Mouse (Mus musculus) embryonic fibroblast, embryonic 13.5 days (primary cell): ENCODE data around the gene Ms4a4d. TPM values are rescaled to one million over a fixed set of nuclear protein-coding genes. Genes with fewer than 3 reads are reported as not detected.
"Not testable (repeated sequence)": the region's sequence is repeated elsewhere in the genome, so short reads cannot be mapped to it uniquely, and the experiment has no call there.

Source experiments
- H3K27ac ChIP-seq: 2 replicates; pipeline ENCODE4 v1.5.1; 2012; ENCODE audit warnings: low read length, control low read depth, inconsistent platforms; ENCODE audit not compliant: insufficient read depth
- H3K4me1 ChIP-seq: 2 replicates; pipeline ENCODE4 v1.6.1; 2011; ENCODE audit warnings: low read length; ENCODE audit not compliant: control insufficient read depth, insufficient read depth
- H3K4me3 ChIP-seq: 2 replicates; pipeline ENCODE4 v1.5.1; 2011; ENCODE audit warnings: mild to moderate bottlenecking, control low read depth, low read length; ENCODE audit not compliant: insufficient read depth
- CTCF ChIP-seq: IDR thresholded peaks from 2 replicates; pipeline ENCODE4 v1.5.1; 2011; ENCODE audit warnings: mild to moderate bottlenecking, control low read depth, low read length, moderate library complexity, borderline replicate concordance; ENCODE audit not compliant: insufficient read depth
- POLR2A ChIP-seq: IDR thresholded peaks from 2 replicates; pipeline ENCODE4 v1.6.1; 2011; ENCODE audit warnings: low read depth, mild to moderate bottlenecking, control low read depth, low read length, moderate library complexity
- polyA plus RNA-seq: library from polyadenylated mRNA; stranded (reverse); fragments of >200 nt; gene quantifications from 2 replicates; pipeline ENCODE4 v1.2.4, GENCODE M21; 2011; ENCODE audit warnings: low read depth; ENCODE audit not compliant: missing spikeins, insufficient read length

Gene Ms4a4d
- polyA plus RNA-seq, 1 experiment, result 1.0 TPM

DNA sequence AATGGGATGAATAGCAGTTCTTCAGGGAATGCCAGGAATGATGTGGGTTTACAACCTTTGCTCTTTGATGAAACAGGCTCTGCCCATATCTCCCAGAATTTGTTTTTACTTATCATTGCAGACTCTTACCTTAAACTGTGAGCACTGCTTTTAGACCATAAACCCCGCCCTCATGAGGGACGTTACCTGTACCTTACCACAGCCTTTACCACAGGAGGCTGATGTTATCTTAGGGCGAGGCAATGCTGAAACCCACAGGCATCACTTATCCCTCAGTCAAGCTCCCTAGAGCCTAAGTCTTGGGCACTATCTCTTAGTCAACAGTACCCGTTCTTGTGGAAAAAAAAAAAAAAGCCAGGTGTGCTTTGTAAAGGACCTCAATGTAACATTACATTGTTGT, 19.8 kb upstream of the Ms4a4d start:
- Histone ChIP-seq H3K4me1 (no peaks in the 10 kb centered on the region), H3K27ac (no peak overlapping the region), H3K4me3 (no peak overlapping the region)
- TF ChIP-seq POLR2A (no peak), CTCF (no peak)

DNA sequence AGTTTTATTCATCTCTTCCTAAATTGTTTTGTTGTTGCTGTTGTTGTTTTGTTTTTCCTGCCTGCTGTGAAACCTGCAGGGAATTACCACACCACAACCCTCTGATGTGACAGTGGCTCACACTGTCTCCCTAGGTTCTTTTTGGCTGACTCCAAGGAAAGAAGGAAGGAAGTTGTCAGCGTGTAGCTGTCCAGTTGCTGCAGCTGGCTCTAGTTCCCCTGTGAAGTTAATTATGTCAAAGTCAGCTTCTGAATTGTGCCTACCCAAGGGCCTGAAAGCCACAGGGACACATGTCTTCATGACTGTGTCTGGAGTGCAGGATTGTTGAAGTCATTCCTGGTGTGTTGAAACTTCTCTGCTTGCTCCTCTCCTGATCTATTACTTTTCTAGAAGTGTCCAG, 19.2 kb upstream of the Ms4a4d start:
- H3K27ac ChIP-seq, H3K4me1 ChIP-seq, H3K4me3 ChIP-seq: not testable (repeated sequence)

DNA sequence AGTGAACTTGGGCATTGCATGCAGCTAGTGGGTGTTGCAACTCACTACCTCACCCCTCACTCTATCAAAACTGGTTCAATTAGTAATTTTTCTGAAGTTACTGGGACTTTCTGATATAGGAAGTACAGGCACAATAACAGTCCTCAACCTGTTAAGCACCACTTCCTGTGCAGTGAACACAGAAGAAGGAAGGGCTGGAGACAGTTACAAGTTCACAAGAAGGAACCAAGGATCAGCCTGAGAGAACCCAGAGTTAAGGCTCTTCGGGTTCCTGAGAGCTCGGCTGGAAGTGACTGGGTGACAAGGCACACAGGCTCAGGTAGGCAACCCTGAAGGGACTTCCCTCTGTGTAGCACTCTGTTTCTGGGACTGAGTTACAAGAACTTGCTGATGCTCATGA, 18.2 kb upstream of the Ms4a4d start:
- not testable (repeated sequence) for H3K27ac ChIP-seq, H3K4me3 ChIP-seq, H3K4me1 ChIP-seq

- Histone ChIP-seq H3K4me1 (no peaks in the 10 kb centered on the region), H3K4me3 (no peak overlapping the region), H3K27ac (no peak overlapping the region)
- TF ChIP-seq POLR2A (no peak), CTCF (no peak)
Measured at GRCm38 (mm10) chr19:11520146-11520545, 16.5 kb upstream of the Ms4a4d start.

- Histone ChIP-seq H3K4me1 (no peaks in the 10 kb centered on the region), H3K4me3 (no peak overlapping the region), H3K27ac (no peak overlapping the region)
- no peak for TF ChIP-seq CTCF
- no peak for TF ChIP-seq POLR2A
Measured at GRCm38 (mm10) chr19:11533421-11533820, 3.2 kb upstream of the Ms4a4d start.

DNA sequence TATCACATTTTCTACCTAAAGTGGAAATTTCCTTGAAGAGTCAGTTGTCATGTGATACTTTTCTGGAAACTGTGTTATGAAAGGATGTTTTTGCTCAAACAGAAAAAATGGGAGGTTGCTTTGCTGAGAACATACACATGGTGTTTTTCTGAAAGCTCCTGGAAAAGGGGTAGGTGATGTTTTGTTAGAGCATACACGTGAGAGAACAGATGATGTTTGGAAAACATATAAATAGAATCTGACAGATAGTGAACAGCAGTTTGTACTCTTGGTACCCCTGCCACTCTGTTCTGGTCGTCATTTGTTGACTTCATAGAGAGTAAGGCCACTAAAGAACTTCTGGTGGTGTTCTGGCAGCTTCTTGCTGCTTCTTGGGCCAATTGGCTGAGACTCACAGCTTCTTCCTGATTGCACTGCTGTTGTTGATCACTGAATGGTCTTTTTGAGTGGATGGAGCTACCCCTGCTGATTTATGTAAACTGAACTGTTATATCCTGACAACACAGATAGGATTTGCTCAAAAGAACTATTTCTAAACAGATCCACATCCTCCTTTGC, 2.6 kb upstream of the Ms4a4d start:
- no peak for TF ChIP-seq CTCF
- TF ChIP-seq POLR2A, result no peak
- Histone ChIP-seq H3K27ac (no peak overlapping the region), H3K4me3 (no peak overlapping the region), H3K4me1 (no peaks in the 10 kb centered on the region)

DNA sequence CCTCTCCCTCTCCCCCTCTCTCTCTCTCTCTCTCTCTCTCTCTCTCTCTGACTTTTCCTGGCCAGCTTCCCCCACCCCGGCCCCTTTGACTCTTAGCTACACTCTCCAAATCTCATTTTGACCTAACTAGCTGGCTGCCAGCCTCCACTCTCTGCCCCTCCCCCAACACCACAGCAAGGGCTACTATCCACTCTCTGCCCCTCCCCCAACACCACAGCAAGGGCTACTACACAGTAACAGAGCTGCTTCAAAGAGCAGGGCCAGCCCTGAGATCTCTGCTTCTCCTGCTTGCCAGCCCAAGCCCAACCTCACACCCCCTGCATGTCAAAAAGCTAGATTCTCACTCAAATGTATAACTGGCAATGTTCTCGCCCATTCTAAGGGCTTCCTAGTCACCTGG, 735 bp downstream of the Ms4a4d start:
- TF ChIP-seq CTCF (no peak), POLR2A (no peak)
- no peaks in the 10 kb centered on the region for H3K4me1 ChIP-seq
- no peak overlapping the region for H3K4me3 ChIP-seq
- H3K27ac ChIP-seq, result no peak overlapping the region

DNA sequence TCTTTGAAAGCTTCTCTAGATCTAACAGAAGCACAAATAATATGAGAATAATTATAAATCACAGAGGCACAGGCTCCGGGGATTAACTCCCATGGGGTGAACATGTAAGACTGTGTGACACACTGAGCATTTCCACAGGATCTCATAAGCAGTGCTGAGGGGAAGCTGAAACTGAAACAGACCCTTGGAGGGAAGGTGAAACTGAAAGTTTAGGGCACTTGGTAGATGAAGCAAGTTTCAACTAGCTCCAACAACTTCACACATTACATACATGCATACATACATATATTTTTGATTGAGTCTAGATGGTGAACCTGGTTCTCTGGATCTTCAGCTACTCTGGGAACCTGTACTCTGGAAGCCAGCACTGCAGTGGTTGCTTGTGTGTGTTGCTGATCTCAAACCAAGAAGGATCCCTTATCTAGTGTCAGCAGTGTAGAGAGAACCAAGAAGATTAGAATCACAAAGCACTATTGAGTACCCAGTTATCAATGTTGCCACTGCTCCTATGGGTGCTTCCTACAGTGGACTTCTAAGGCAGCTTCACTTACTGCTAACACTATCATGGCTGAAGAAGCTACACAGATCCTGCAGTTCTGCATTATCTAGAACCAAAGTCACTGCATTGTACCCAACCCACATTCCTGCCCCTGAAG, 3.7 kb downstream of the Ms4a4d start:
- not testable (repeated sequence) for H3K4me1 ChIP-seq, H3K27ac ChIP-seq, H3K4me3 ChIP-seq

GRCm38 (mm10) chr19:11544383-11544782, 7.8 kb downstream of the Ms4a4d start:
- H3K4me3 ChIP-seq, H3K27ac ChIP-seq, H3K4me1 ChIP-seq: not testable (repeated sequence)

DNA sequence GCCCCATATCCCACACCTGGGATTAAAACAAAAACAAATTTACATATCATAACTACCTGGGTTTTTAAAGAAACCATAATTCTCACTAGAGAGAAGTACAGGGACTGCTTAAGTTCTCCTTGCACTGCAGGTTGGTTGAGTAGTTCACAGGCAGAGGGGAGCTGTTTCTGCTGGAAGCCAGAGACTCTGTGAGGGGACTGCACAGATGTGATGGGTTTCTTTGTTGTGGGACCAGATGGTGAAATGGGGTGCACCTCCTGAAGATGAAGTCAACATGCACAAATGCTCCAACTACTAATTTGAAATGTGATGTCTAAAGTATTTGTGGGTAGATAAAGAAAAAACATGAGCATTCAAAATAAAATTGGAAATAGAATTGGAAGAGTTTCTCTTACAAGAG, 11.3 kb downstream of the Ms4a4d start:
- TF ChIP-seq CTCF, result no peak
- TF ChIP-seq POLR2A, result no peak
- Histone ChIP-seq H3K4me1 (no peaks in the 10 kb centered on the region), H3K4me3 (no peak overlapping the region), H3K27ac (no peak overlapping the region)

- TF ChIP-seq POLR2A, result no peak
- TF ChIP-seq CTCF, result no peak
- H3K27ac ChIP-seq, result no peak overlapping the region
- H3K4me3 ChIP-seq, result no peak overlapping the region
- no peaks in the 10 kb centered on the region for H3K4me1 ChIP-seq
Measured at GRCm38 (mm10) chr19:11554726-11555125, 18.1 kb downstream of the Ms4a4d start.

DNA sequence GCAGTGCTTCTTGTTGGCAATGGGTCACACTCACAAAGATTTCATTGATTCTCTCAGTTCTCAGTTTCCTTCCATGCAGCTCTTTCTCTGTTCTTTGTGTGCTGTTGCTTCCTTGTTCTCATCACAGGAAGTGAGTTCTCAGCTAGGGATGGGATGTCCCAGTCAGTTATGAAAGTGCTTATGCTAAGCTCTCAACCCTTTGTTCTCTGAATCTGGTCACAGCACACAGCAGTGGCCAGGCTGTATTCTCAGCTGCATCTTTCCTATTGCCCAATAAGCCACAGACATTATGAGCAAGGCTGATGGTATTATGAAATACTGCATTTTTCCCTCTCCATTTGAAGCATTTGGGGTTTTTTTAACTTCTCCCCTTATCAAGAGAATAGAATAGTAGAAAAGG, 23.0 kb downstream of the Ms4a4d start:
- H3K4me1 ChIP-seq, H3K27ac ChIP-seq: not testable (repeated sequence)

More for the DNA sequence above, 23.0 kb downstream of the Ms4a4d start:
- not testable (repeated sequence) for H3K4me3 ChIP-seq
